Mouse (Mus musculus): ENCODE measurements around the gene Dpp4.

- TF ChIP-seq CTCF (IDR thresholded peaks at IDR 0.05; ENCODE audit: insufficient read depth, low read length) (no peak), POLR2A (IDR thresholded peaks at IDR 0.05; ENCODE audit: borderline replicate concordance, extremely low read depth, low read depth, low read length) (no peak)
Observed at GRCm38 (mm10) chr2:62412081-62412821, at the start of gene Dpp4.
